Mouse (Mus musculus) telencephalon, adult 2 months (tissue): ENCODE results near the gene Nrxn1.

Source experiments
- DNase-seq: peaks from one replicate; pipeline ENCODE4 v3.0.0-alpha.2; 2011; ENCODE audit warnings: low read depth, low spot score

Nrxn1 gene

DNA sequence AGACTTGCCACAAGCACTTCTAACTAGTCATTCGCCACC, at the start of gene Nrxn1:
Nrxn1 (minus strand) TSS at position 30 of the 39 bp plus-strand sequence.
- no peak for DNase-seq

DNA sequence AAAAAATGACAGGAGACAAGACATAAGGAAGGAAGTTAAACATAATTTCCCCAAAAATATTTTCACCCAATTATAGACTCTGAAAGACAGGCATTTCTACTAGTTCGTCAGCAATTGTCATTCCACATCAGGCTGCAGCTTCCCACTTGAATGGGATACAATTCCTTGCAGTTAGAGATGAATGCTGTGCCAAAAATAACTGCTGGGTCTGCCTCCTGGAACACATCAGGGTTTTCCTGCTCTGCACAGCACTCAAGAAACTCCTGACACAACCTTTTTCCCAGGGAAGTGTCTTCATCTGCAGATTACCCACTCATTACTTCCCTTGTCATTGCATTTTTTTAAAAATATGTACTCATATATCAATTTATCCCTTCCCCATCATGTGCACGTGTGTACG, 44.0 kb upstream of the Nrxn1 start:
- DNase-seq: peak; percentile 12

DNA sequence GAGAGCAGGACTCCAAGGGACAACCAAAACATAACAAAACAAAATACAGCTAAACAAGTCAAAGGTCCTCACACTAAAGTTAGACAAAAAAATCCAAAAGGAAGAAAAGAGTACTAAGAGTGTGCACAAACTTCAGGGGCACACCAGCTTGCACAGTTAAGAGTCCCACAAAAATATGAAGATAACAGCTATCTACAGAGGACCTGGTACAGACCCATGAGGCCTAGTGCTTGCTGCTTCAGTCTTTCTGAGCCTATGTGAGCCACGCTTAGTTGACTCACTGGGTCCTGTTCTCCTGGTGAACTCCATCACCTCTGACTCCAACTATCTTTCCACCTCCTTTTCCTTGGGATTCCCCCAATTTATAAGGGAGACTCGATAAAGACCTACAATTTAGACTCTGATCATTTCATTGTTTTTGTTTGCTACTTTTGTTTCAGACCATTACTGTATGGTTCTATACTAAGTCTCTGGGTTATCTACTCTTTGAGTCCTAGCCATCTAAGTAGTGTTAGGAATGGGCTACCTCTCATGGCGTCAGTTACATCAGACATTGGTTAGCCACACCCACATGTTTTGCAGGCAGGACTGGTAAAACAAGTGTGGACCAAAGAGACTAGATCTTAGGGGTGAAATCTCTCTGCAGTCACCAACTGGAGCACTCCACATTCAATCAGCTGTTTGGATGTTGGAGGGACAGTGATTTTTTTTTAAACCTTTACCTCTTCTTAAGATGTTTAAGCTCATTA, 20.2 kb upstream of the Nrxn1 start:
- DNase-seq: no peak

DNA sequence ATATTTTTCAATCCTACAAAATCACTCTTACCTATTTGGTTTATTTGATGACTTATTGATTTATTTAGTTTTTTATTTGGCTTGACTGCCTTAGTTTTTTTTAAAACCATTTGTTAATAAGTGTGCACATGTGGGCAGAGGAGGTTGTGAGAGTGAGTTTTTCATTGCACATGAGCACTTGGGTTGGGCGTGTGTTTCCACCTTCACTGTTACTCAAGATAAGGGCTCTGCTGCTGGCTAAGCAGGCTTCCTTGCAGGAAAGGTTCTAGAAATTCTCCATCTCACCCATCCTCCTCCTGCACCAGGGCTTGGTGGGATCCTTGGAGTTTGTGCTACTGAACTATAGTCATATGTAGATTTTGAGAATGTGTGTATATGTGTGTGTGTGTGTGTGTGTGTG, 19.2 kb upstream of the Nrxn1 start:
- DNase-seq: no peak

DNA sequence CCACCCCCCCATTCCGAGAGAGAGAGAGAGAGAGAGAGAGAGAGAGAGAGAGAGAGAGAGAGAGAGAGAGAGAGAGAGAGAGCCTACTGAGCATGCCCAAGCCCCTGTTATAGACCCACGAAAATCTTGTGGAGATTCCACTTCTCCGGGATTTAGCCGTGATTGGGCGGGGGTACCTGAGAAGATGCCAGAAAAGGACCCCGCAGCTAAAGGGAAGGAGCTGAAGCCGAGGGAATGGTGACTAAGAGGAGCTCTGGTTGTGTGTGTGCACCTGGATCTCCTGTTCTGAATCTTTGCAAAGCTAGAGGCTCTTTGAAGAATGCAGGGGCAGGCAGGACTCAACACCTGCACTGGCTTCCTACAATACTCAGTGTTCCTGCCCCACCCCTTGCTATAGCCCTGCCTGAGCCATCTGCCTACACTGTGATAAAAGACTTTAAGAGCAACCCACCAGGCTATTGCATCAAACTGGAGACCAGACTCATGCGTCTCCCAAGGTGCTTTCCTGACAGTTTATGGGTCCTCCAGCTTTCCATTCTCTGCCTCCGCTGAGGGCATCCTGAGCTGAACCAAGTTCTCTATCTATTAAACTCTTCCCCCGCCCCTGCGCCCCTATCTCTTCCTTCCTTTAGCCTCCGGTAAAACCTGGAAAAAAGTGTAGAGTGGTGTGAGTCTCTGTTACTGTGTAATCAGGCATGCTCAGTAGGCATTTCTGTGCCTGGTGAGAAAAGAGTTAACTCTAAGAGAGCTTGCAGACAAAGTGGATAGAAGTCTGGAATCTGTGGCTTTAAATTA, 407 bp upstream of the Nrxn1 start:
- DNase-seq: peak; percentile 50

DNA sequence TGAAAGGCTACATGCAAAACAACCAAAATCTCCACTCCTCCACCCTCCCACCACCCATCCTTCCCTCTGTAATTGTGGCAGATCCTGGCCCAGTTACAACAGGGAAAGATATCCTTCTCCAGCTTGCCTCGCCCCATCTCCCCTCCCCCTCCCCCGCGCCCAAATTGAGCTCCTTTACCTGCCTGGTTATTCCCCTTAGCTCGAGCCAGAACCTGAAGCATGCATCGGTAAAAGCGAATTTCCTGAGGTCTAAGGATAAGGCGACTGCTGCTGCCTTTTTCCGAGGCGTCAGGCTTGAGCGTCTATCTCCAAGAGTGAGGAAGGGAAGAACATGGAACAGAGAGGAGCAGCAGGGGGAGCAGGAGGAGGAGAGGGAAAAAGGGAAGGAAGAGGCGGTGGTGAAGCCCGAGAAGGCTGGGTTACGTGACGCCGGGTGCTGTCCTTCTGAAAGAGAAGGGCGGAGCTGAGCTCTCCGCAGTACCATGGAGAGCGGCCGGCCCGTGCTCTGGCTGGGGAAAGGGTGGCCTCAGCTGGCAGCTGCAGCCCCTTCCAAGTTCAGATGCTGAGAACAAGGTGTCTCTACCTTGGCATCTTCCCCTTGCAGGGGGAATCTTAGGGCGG, 340 bp downstream of the Nrxn1 start:
- DNase-seq: peak; percentile 92

DNA sequence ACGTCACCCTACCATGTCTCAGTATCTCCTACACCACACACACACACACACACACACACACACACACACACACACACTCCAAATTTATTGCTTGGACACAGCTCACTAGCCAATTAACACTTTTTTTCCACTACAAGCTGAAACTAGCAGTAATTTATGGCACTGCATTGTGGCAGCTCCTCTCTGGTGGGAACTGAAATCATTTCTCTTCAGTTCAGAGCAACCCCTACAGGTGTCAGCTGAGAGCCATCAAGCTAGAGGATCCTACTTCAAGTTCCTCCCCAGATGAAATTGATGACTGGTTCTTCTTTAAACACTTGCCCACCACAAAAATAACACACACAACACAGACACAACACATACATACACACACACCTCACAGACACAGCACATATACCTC, 2.2 kb downstream of the Nrxn1 start:
- DNase-seq: no peak

DNA sequence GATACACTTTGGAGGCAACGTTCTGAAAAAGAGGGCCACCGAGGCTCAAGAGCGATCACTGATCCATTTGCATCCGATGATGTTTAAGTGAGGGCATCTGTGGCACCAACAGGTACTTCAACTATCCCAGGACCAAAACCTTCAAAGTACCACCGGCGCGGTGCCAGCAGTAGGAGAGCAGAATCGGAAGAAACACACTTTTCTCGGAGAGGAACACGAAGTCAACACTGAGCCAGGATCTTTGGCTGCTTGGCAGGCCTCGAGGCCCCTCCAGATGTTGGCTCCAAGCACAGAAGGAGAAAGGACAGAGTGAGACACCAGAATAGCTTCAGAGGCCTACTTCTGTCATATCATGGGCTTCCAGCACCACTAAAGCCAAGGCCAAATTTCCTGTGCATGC, 3.9 kb downstream of the Nrxn1 start:
- no peak for DNase-seq

DNA sequence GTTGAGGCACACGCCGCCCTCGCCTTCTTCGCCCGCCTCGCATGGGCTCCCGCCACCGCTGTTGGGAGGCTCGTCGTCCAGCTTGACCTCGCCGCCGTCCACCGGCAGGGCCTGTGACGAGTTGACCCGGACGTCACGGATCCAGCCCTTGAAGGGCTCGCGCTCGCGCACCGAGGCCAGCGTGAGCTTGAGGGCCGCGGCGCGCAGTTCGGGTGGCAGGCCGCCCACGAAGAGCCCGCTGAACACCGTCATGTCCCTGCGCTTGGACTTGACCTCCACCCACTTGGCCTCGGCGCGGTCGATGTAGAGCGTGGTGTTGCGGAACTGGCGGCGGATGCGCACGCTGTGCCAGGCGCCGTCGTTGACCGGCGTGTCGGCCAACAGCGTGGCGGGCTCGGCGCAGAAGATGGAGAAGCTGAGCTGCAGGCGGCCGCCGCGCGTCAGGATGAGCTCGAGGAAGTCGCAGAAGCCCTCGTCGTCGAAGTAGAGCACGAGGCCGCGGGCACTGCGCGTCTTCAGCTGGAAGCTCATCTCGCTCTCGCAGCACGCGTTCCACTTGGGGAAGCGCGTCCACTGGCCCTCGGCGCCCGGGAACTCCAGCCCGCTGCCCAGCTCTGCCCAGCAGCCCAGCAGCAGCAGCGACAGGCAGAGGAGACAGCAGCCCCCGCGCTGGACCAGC, 4.7 kb downstream of the Nrxn1 start:
- no peak for DNase-seq

DNA sequence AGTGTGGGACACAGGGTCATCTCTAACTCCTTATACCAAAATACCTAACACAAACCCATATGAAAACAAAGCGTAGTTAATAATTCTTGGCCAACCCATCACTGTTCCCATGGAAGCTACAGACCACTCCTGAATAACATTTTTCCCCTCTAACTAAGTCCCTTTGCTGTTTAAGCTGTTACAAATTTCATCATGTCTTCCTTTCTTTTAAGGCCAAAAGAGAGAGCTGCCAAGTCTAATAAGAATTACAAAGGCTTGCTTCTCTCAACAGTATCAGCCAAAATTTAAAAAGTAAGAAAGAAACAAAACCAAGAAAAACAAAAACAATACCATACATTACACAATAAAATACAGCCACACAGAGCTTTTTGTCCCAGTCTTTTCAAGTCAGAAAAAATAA, 6.5 kb downstream of the Nrxn1 start:
- no peak for DNase-seq

DNA sequence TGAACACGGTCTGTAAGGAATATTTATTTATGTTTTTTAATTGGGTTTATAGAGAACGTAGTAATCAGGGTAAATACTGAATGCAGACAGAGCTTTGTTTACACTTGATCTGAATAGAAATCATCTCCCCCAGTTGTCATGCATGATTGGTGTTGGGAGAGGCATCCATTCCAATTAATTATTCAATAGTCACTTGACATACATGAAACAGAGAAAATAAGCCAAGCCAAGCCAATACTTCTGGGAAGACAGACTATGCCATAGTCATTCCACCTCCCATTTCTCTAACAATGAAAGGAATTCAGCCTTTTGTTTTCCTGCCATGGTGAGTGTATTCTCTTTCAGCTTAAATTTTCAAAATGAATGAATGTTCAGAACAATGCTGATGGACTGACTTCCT, 7.5 kb downstream of the Nrxn1 start:
- no peak for DNase-seq

DNA sequence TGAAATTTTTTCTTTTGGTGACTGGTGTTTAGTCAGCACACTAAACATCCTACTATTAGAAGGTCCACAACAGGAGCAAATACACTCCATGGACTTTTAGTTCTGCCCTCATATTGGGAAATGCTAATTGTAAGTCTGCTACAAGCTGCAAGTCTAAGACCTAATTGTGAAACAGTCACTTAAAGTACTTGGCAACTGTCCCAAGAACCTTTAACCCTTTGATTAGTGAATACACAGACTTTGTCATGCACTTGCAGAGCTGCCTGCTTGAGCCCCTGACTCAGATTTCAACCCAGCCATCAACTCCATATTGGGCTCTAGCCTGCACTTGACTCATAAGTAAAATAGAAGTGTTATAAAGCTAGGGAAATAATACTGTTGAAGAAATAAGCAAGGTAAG, 13.8 kb downstream of the Nrxn1 start:
- no peak for DNase-seq

DNA sequence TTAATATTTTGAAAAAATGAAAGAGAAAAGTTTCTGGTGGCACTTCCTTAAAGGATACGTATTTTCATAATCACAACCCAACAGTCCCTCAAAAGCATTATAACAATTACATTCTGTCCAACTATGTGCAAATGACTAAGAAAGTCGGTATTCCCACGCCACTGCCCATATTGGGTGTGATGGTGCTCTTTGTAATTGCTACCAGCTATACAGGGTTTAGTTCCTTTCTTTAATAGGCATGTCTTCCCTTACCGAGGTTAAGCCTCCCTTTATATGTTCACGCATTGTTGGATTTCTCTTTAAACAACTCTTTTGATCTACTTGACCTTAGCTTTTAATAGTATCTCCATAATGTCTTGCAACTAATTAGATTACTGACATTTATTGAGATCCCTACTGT, 18.1 kb downstream of the Nrxn1 start:
- no peak for DNase-seq

DNA sequence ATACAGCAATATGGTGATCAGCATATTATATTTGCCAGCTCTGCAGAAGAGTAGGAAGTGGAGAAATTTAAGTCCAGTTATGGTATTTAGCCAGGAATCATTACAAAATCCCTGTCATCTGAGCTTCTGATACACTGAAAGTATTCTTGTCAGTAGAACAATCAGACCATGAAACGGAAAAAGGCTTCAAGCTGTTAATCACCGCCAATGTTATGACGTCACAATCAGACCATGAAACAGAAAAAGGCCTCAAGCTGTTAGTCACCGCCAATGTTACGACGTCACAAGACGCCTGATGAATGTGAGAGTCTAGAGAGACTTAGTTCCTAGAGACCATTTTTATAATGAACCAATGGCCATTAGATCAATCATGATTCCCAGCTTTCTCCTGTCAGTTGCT, 59.4 kb downstream of the Nrxn1 start:
- no peak for DNase-seq

DNA sequence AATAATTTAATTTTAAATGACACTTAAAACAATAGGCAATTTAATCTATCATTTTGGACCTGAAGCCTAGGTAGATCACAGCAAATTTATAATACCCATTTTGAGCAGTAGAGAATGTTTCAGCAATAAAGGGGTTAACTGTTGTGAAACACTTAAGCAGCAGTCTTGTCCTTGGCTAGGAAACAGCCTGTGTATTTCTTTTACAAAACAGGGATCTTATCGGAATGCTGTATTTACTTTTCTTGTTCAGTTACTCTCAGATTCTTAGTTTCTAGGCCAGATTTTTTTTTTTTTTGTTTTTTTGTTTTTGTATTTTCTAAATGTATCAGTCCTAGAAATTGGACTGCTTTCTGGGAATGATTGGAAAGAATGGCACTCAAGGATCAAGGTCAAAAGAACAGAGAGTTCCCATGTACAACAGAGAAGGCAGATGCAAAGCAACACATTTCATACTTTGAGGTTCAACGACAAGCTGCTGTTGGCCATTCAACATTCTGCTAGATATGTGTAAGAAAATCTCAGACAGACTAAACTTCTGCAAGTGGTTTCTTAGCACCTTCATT, 67.7 kb downstream of the Nrxn1 start:
- DNase-seq: no peak

DNA sequence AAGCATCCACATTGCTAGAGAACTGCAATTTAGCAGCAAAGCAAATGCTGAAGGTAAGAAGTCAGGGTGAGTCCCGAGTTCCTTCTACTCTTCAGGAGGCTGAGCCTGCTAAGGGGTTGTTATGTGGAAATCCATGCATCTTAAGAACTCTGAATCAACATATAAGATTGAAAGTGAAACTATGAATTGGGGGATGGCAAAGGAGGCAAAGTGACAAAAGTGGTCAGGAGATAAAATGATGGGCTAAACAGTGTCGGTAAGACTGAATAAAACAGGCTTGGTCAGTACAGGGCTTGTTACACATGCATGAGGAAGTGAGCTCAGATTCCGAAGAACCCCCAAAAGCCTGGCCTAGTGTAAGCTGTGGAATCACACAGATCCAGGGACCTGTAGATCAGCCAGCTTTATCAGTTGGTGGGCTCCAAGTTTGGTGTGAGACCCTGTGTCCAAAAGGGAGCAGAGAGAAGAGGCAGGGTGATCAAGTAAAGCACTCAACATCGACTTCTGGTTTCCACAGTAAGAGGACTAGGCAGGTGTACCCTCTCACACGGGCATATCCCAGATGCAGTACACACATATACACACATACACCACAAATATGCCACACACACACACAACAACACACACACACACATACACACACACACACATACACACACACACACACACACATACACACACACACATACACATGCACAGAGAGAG, 85.3 kb downstream of the Nrxn1 start:
- no peak for DNase-seq

DNA sequence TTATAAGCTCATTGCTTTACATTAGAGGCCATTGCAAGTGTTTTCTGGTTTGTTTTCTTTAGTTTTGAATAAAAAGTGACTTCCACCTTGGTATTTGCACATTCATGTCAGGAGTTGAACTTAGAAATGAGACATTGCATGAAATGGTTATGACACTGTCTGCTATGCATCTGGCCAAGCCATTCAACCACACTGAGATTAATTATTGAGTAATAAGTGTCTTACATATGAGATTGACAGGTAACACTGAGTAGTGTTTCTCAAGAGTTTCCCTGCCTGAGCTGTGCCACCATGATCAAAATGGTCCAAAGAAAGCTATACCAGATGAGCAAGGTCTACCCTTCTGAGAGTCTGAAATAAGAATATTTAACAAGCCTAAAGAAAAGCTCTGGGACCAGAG, 92.5 kb downstream of the Nrxn1 start:
- DNase-seq: no peak

DNA sequence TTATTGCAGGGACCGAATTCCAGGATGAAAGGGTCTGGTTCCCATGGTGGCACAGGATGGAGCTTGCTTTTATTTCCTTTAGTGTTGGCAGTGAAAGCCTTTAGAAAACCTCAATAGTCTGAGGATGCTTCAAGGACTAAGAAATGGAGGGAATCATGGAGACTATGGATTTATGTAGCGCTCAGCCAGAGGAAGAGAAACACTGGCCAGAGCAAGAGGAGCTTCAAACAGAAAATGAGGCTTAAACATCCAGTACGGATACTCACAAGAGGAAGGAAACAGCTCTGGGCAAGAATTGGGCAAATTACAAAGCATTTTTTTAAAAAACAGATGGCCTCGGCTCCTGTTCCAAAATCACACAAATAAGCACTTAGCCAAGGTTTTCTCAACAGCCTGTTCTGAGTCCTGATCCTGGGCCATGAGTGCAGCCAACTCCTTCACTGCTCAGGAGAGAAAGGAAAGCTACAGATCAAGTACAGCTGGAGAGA, 93.2 kb downstream of the Nrxn1 start:
- DNase-seq: peak; percentile 51

DNA sequence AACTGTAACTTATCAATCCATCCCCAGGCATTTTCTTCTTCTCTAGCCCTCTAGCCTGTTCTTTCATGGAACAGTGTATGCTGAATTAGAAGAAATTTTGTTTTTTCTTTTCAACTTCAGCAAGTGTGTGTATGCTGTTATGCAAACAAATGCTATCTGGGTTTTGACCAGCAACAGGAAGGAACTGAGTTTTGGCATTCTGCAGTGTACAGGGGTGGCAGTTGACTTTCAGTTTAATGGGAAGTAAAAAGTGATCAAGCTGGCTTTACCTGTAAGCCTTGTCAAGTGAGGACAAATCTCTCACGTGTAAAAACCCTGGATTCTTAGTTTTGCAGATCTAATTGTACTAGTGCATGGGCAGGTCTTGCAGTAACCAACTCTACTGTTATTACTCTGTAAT, 95.2 kb downstream of the Nrxn1 start:
- DNase-seq: no peak

DNA sequence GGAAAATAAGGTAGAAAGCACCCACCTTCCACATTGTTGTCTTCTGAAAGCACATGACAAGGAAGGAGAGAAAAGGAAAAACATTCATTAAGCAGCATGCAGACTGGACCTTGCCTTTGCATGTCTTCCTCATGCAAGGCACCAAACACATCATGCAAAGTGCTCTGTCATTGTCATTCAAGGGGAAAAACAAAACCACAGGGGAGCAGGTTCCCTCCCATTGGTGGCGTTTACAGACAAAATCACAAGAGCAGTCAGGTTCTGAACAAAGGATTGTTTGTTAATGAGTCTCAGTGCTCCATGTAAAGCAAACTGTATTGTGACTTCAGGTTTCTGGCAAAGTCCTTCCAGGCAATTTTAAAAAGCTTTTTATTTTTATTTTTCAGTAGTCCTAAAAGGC, 97.4 kb downstream of the Nrxn1 start:
- DNase-seq: no peak

DNA sequence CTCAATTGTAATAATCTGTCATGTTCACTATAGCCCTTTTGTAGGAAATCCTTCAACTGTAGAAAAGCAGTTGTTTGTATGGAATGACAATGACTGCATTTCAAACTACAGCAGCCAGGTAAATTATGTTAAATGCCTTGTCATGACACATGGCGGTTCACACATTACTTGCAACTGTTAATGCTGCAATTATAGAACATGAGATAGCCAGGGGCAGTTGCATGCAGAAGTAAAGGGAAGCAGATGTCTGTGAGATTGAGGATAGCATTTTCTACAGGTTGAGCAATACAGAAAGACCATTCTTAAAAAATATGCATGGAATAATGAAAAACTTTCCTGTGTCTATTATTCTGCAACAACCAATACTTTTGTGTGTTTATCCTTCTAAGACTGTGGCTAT, 98.6 kb downstream of the Nrxn1 start:
- DNase-seq: no peak

DNA sequence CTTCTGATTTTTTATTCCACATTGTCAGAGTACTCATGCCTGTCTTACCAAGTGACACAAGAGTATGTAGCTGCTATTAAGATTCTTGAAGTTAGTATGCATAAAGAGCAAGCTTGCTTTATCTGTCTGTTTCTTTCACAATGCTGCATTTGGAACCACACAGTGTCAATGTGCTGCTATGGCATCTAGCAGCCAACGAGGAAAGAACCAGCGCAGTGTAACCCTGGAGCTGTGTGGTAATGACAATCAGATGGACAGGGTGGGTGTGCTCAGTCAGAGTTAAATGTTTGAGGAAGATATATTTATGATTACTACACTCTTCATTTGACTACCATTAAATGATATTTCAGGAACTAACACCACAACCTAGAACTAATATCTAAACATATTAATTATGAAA, 102.1 kb downstream of the Nrxn1 start:
- no peak for DNase-seq
